Mouse (Mus musculus): ENCODE results near the gene Lrba.
A peak's percentile ranks its signal among the peaks of the same experiment; 100 is the strongest.

Gene Lrba

GRCm38 (mm10) chr3:86558976-86559375 is 334.5 kb downstream of the Lrba start:
- peak; percentile 74 for DNase-seq (ENCODE audit: inconsistent ontology term)

- peak; percentile 58 for DNase-seq (ENCODE audit: inconsistent ontology term)
Observed at GRCm38 (mm10) chr3:86559635-86560034, 335.2 kb downstream of the Lrba start.

- peak; percentile 52 for DNase-seq (ENCODE audit: inconsistent ontology term)
Observed at GRCm38 (mm10) chr3:86560281-86561022, 336.0 kb downstream of the Lrba start.

GRCm38 (mm10) chr3:86561023-86561344 is 336.5 kb downstream of the Lrba start:
- DNase-seq (ENCODE audit: inconsistent ontology term) = no peak

- DNase-seq (ENCODE audit: inconsistent ontology term) = no peak
Observed at GRCm38 (mm10) chr3:86561396-86561795, 336.9 kb downstream of the Lrba start.

- no peak for DNase-seq (ENCODE audit: inconsistent ontology term)
Observed at GRCm38 (mm10) chr3:86567312-86567711, 342.8 kb downstream of the Lrba start.

GRCm38 (mm10) chr3:86571518-86571917 is 347.0 kb downstream of the Lrba start:
- peak; percentile 24 for DNase-seq (ENCODE audit: inconsistent ontology term)

- DNase-seq (ENCODE audit: inconsistent ontology term) = peak; percentile 22
Observed at GRCm38 (mm10) chr3:86572519-86573244, 348.2 kb downstream of the Lrba start.

DNA sequence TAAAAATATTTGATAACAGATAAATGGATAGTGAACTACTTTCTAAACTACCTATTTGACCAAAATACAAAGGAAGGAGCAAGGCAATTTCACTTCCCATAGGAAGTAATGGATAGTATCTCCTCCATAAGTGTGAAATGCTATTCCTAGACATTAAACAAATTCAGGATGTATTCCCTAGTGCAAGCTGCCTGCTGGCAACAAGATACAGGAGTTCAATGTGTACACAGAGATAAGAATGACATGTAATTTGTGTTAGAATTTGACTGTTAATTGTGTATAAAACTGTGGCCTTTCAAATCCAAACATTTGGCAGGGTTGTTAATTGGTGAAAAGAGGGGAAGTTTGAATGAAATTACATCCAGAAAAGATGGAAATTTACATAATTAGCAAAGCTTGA is 350.8 kb downstream of the Lrba start:
- DNase-seq (ENCODE audit: inconsistent ontology term) = no peak

GRCm38 (mm10) chr3:86602284-86602683 is 377.8 kb downstream of the Lrba start:
- DNase-seq (ENCODE audit: inconsistent ontology term) = peak; percentile 22

GRCm38 (mm10) chr3:86605775-86606174 is 381.3 kb downstream of the Lrba start:
- DNase-seq (ENCODE audit: inconsistent ontology term) = peak; percentile 20

GRCm38 (mm10) chr3:86627008-86627743 is 402.7 kb downstream of the Lrba start:
- DNase-seq (ENCODE audit: inconsistent ontology term) = no peak

DNA sequence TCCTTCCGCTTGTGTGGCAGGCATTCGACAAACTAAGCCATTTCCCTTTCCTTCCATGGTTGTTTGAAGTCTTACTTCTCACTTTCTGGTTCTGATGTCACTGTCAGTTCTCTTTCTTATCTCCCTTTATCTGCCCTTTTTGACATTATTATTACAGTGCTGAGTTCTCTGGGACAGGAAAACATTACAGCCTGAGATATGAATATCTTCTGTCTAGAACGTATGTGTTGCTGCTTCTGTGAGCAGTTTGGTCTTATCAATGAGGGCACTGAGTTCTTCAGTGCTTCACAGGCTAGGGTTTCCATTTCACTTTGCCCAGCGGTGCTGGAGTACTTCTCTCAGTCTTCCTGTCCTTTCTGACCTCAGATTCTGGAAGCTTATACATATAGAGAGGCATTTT is 404.9 kb downstream of the Lrba start:
- no peak for DNase-seq (ENCODE audit: inconsistent ontology term)

GRCm38 (mm10) chr3:86635464-86635863 is 411.0 kb downstream of the Lrba start:
- peak; percentile 27 for DNase-seq (ENCODE audit: inconsistent ontology term)

DNA sequence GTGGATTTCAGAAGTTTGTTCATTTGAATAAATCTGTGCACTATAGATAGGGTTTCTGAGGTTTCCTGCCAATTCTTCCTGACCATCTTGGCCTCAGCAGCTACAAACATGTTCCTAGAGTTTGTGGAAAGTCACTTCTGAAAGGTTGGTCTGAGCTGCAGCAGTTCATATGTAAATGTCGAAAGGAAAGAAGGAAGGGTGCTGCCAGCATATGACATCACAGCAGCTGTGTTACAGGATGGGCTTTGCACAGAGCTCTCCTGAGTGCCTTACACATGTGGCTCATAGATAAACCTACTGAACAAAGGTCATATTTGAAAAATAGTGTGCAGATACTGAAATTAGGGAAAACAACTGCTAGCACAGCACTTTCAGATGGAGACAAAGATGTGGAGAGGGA is 411.5 kb downstream of the Lrba start:
- DNase-seq (ENCODE audit: inconsistent ontology term) = peak; percentile 10

GRCm38 (mm10) chr3:86638552-86639348 is 414.3 kb downstream of the Lrba start:
- no peak for DNase-seq (ENCODE audit: inconsistent ontology term)

DNA sequence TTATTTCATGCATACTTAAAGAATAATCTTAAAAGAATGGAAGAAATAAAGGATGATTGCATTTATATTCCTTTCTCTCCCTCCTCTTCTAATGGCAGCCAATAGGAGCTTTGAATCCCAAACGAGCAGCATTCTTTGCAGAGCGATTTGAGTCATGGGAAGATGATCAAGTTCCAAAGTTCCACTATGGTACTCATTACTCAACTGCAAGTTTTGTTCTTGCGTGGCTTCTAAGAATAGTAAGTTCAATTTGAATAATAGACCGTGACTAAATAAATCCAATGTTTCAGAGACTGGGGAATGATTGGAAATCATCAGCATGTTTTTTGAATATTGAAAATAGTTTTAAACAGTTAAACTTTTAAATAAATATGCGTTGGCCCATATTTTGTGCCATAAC is 416.9 kb downstream of the Lrba start:
- no peak for DNase-seq (ENCODE audit: inconsistent ontology term)

DNA sequence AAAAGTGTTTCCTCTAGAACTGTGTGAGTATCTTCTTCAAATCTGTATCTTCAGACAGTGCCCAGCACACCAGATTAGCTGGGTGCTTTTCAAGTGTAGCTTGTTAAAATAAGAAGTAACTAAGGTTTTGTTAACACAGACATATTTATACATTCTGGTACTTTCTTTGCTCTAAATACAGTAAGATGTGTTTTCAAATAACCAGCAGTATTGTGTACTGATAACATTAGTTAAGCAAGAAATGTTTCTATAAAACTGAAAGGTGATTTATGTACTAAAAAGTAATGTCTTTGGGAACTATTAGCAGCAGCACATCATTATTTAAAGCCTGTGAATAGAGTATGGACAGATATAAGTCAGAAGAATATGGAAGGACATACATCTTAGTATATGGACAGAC is 417.3 kb downstream of the Lrba start:
- no peak for DNase-seq (ENCODE audit: inconsistent ontology term)

GRCm38 (mm10) chr3:86646771-86647170 is 422.3 kb downstream of the Lrba start:
- no peak for DNase-seq (ENCODE audit: inconsistent ontology term)

DNA sequence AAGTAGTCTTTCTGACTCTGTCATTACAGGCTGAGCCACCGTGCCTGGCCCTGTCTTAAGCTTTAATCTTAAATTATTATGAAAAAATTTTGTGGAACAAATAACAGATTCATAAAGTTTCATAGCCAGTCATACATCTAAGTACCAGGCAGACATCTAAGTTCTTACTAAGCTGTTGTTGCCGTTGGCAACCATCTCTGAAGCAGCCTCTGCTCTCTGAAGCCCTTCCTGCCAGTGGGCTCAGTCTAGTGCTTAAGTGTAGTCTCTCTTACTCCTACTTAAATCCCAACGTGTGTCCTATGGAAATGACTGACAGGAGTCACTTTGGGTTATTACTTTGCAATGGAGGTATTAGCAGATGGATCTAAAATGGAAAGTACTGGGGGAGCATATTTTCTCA is 426.5 kb downstream of the Lrba start:
- no peak for DNase-seq (ENCODE audit: inconsistent ontology term)

DNA sequence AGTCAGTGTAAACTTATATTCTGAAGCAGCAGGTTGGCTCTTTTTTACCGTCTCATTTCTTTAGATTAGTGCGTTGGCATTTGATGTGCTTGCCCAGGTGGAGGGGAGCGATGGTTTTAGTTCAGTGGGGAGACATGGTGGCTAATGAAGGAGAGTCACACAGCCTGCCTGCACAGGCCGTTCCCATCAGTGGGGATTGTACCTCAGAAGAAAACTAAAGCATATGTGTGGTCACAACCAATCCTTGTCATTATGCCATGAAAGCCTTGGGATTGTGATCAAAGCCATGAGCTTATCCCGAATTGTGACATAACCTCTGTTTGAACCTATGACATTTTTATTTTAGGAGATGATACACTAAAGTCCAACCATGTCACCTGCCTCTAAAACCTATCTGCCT is 434.8 kb downstream of the Lrba start:
- no peak for DNase-seq (ENCODE audit: inconsistent ontology term)

DNA sequence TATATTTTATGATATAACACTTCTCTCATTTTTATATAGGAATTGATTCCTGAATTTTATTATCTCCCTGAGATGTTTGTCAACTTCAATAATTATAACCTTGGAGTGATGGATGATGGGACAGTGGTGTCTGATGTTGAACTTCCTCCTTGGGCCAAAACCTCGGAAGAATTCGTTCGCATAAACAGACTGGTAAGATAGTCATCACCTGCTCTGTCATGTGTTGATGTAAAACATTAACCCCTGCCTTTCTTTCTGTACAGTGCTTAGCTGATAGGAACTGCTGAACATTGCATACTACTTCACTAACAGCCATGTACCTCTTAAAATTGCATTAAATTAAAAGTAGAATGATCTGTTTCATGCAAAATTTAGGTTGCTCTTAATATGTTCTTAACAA is 439.9 kb downstream of the Lrba start:
- no peak for DNase-seq (ENCODE audit: inconsistent ontology term)

All from Muller cell, postnatal 12 days (primary cell).